Mouse (Mus musculus): Measurements from ENCODE around the gene Olfr410.

DNA sequence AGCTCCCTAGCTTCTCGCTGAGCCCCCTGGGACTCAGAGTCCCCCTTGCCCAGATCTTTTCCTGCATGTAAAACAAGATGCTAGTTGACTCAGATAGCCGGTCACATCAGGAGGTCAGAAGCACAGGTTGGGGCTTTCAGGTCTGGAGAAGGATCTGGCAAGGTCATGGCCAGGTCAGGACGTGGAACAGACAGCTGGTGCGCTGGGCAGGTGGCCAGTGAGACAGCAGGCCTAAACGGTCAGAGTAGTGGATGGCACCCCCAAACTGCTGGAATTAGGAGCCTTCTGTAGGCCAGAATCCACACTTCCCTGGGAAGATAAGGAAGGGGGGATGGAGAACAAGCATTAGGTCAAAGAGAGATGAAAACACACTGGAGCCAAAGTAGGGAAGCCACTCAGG lies 49.4 kb upstream of the Olfr410 start:
- TF ChIP-seq CTCF (IDR thresholded peaks at IDR 0.05; ENCODE audit: insufficient read depth, low read length) (no peak), POLR2A (IDR thresholded peaks at IDR 0.05; ENCODE audit: borderline replicate concordance, extremely low read depth, low read depth, low read length) (no peak)

Data from lung, adult 2 months (tissue).